Mouse (Mus musculus) limb, embryonic 15.5 days (tissue): ENCODE measurements around the gene Arhgap31. TPM values are rescaled to one million over a fixed set of nuclear protein-coding genes. Genes with fewer than 3 reads are reported as not detected.
A peak's percentile ranks its signal among the peaks of the same experiment; 100 is the strongest.

Experiments
- ATAC-seq: fragments of 200-750 bp; cut with Nextera tagmentation; 2 replicates; pipeline ENCODE4 v1.8.0; 2017; ENCODE audit warnings: low read depth, moderate TSS enrichment; ENCODE audit not compliant: insufficient number of reproducible peaks, low FRiP score, low TSS enrichment
- H3K27ac ChIP-seq: fragments of 300-500 bp; sonication (generic); 2 replicates; pipeline ENCODE4 v1.5.1; 2015; ENCODE audit warnings: moderate library complexity, mild to moderate bottlenecking, inconsistent platforms
- H3K27me3 ChIP-seq: fragments of 300-500 bp; sonication (generic); 2 replicates; pipeline ENCODE4 v1.6.1; 2015; ENCODE audit warnings: inconsistent platforms
- H3K36me3 ChIP-seq: fragments of 300-500 bp; sonication (generic); 2 replicates; pipeline ENCODE4 v1.6.1; 2015; ENCODE audit warnings: inconsistent platforms
- H3K4me1 ChIP-seq: fragments of 300-500 bp; sonication (generic); 2 replicates; pipeline ENCODE4 v1.6.1; 2015; ENCODE audit warnings: inconsistent platforms
- H3K4me2 ChIP-seq: fragments of 300-500 bp; sonication (generic); 2 replicates; pipeline ENCODE4 v1.6.1; 2015; ENCODE audit warnings: mild to moderate bottlenecking, inconsistent platforms
- H3K4me3 ChIP-seq: fragments of 300-500 bp; sonication (generic); 2 replicates; pipeline ENCODE4 v1.5.1; 2015; ENCODE audit warnings: mild to moderate bottlenecking, inconsistent platforms
- H3K9ac ChIP-seq: fragments of 300-500 bp; sonication (generic); 2 replicates; pipeline ENCODE4 v1.6.1; 2015; ENCODE audit warnings: inconsistent platforms
- H3K9me3 ChIP-seq: fragments of 300-500 bp; sonication (generic); 2 replicates; pipeline ENCODE4 v1.6.1; 2016; ENCODE audit warnings: inconsistent platforms
- WGBS: fragments of 180-500 bp; shearing (Covaris S2); methylation state at CpG from one replicate; pipeline ENCODE4 v1.1.7; 2015; 5-methylcytosine and 5-hydroxymethylcytosine counted together
- polyA plus RNA-seq: library from polyadenylated mRNA; unstranded; fragments of >200 nt; fragmentation: Nextera tagmentation; extraction: Ambion mirVana; gene quantifications from 2 replicates; pipeline ENCODE4 v1.2.1, GENCODE M21; 2015

Gene Arhgap31
- polyA plus RNA-seq, 1 experiment from 2014 or later = 16.2 TPM

- WGBS = 60% methylated on average over 16 of the region's 16 CpGs
- Histone ChIP-seq H3K27ac (peak overlapping the region; percentile 51; the same call in 1 of the 2 replicates), H3K36me3 (no peaks in the 10 kb centered on the region), H3K4me2 (no peak overlapping the region), H3K4me1 (peaks cover 32% of the 10 kb centered on the region), H3K9me3 (no peaks in the 10 kb centered on the region), H3K4me3 (no peak overlapping the region), H3K9ac (no peak overlapping the region), H3K27me3 (no peaks in the 10 kb centered on the region)
- peak; percentile 42; the same call in 1 of the 2 replicates for ATAC-seq
Observed at GRCm38 (mm10) chr16:38700392-38701162, 12.5 kb downstream of the Arhgap31 start.

- Histone ChIP-seq H3K27ac (no peak overlapping the region), H3K9ac (no peak overlapping the region), H3K9me3 (no peaks in the 10 kb centered on the region), H3K4me1 (peaks cover 22% of the 10 kb centered on the region), H3K36me3 (no peaks in the 10 kb centered on the region), H3K4me2 (no peak overlapping the region), H3K27me3 (no peaks in the 10 kb centered on the region), H3K4me3 (no peak overlapping the region)
- ATAC-seq = no peak
- 83% methylated on average over 5 of the region's 5 CpGs for WGBS
Observed at GRCm38 (mm10) chr16:38697611-38698010, 15.5 kb downstream of the Arhgap31 start.

- H3K9me3 ChIP-seq = no peaks in the 10 kb centered on the region
- no peaks in the 10 kb centered on the region for H3K27me3 ChIP-seq
- no peaks in the 10 kb centered on the region for H3K36me3 ChIP-seq
- no peak overlapping the region for H3K4me2 ChIP-seq
- H3K4me3 ChIP-seq = no peak overlapping the region
- peaks cover 10% of the 10 kb centered on the region for H3K4me1 ChIP-seq
- no peak for ATAC-seq
- no peak overlapping the region for H3K9ac ChIP-seq
- H3K27ac ChIP-seq = no peak overlapping the region
- WGBS = 74% methylated on average over 5 of the region's 5 CpGs
Observed at GRCm38 (mm10) chr16:38695557-38695956, 17.5 kb downstream of the Arhgap31 start.

- Histone ChIP-seq H3K27me3 (no peaks in the 10 kb centered on the region), H3K4me3 (no peak overlapping the region), H3K27ac (no peak overlapping the region), H3K9me3 (no peaks in the 10 kb centered on the region), H3K4me2 (no peak overlapping the region), H3K36me3 (no peaks in the 10 kb centered on the region), H3K4me1 (peaks cover 10% of the 10 kb centered on the region), H3K9ac (no peak overlapping the region)
- no peak for ATAC-seq
- WGBS = 89% methylated on average over 6 of the region's 6 CpGs
Observed at GRCm38 (mm10) chr16:38694906-38695540, 18.1 kb downstream of the Arhgap31 start.

GRCm38 (mm10) chr16:38690501-38690900 is 22.6 kb downstream of the Arhgap31 start:
- peak overlapping the region; percentile 51 for H3K27ac ChIP-seq
- no peaks in the 10 kb centered on the region for H3K27me3 ChIP-seq
- no peaks in the 10 kb centered on the region for H3K36me3 ChIP-seq
- H3K4me2 ChIP-seq = no peak overlapping the region
- no peak overlapping the region for H3K4me3 ChIP-seq
- no peak for ATAC-seq
- H3K9me3 ChIP-seq = no peaks in the 10 kb centered on the region
- WGBS = 87% methylated on average over 5 of the region's 5 CpGs
- no peak overlapping the region for H3K9ac ChIP-seq
- peaks cover 36% of the 10 kb centered on the region for H3K4me1 ChIP-seq

GRCm38 (mm10) chr16:38689786-38690185 is 23.3 kb downstream of the Arhgap31 start:
- peak overlapping the region; percentile 51 for H3K27ac ChIP-seq
- no peaks in the 10 kb centered on the region for H3K27me3 ChIP-seq
- 56% methylated on average over 10 of the region's 10 CpGs for WGBS
- H3K36me3 ChIP-seq = no peaks in the 10 kb centered on the region
- no peak overlapping the region for H3K9ac ChIP-seq
- no peak overlapping the region for H3K4me2 ChIP-seq
- peaks cover 36% of the 10 kb centered on the region for H3K4me1 ChIP-seq
- no peak overlapping the region for H3K4me3 ChIP-seq
- no peak for ATAC-seq
- no peaks in the 10 kb centered on the region for H3K9me3 ChIP-seq

GRCm38 (mm10) chr16:38688531-38689264 is 24.4 kb downstream of the Arhgap31 start:
- WGBS = 52% methylated on average over 12 of the region's 12 CpGs

GRCm38 (mm10) chr16:38687673-38688072 is 25.4 kb downstream of the Arhgap31 start:
- no peaks in the 10 kb centered on the region for H3K9me3 ChIP-seq
- peaks cover 37% of the 10 kb centered on the region for H3K4me1 ChIP-seq
- H3K4me3 ChIP-seq = no peak overlapping the region
- peak overlapping the region; percentile 17 for H3K4me2 ChIP-seq
- no peak overlapping the region for H3K9ac ChIP-seq
- H3K27ac ChIP-seq = peak overlapping the region; percentile 72
- ATAC-seq = peak; percentile 80
- H3K27me3 ChIP-seq = no peaks in the 10 kb centered on the region
- H3K36me3 ChIP-seq = no peaks in the 10 kb centered on the region
- WGBS = 22% methylated on average over 6 of the region's 6 CpGs

More at GRCm38 (mm10) chr16:38688531-38689264, 24.4 kb downstream of the Arhgap31 start:
- Histone ChIP-seq H3K4me2 (no peak overlapping the region), H3K9me3 (no peaks in the 10 kb centered on the region), H3K27ac (peak overlapping the region; percentile 72), H3K9ac (no peak overlapping the region), H3K4me1 (peaks cover 36% of the 10 kb centered on the region), H3K4me3 (no peak overlapping the region), H3K36me3 (no peaks in the 10 kb centered on the region), H3K27me3 (no peaks in the 10 kb centered on the region)
- no peak for ATAC-seq

- Histone ChIP-seq H3K27ac (no peak overlapping the region), H3K9ac (no peak overlapping the region), H3K36me3 (no peaks in the 10 kb centered on the region), H3K4me2 (no peak overlapping the region), H3K4me1 (peaks cover 28% of the 10 kb centered on the region), H3K4me3 (no peak overlapping the region), H3K27me3 (no peaks in the 10 kb centered on the region), H3K9me3 (no peaks in the 10 kb centered on the region)
- WGBS = 38% methylated on average over 7 of the region's 7 CpGs
- no peak for ATAC-seq
Observed at GRCm38 (mm10) chr16:38683094-38683493, 30.0 kb downstream of the Arhgap31 start.

GRCm38 (mm10) chr16:38681313-38681712 is 31.8 kb downstream of the Arhgap31 start:
- Histone ChIP-seq H3K4me1 (peaks cover 20% of the 10 kb centered on the region), H3K36me3 (no peaks in the 10 kb centered on the region), H3K9me3 (no peaks in the 10 kb centered on the region), H3K27me3 (no peaks in the 10 kb centered on the region), H3K4me2 (no peak overlapping the region), H3K27ac (no peak overlapping the region), H3K4me3 (no peak overlapping the region), H3K9ac (no peak overlapping the region)
- 81% methylated on average over 2 of the region's 2 CpGs for WGBS
- no peak for ATAC-seq

GRCm38 (mm10) chr16:38679431-38680021 is 33.5 kb downstream of the Arhgap31 start:
- Histone ChIP-seq H3K4me1 (peaks cover 20% of the 10 kb centered on the region), H3K9me3 (no peaks in the 10 kb centered on the region), H3K9ac (no peak overlapping the region), H3K27me3 (no peaks in the 10 kb centered on the region), H3K4me2 (peak overlapping the region; percentile 30), H3K36me3 (0 out of 2 replicates have a peak, but pooled peaks cover 3% of the 10 kb centered on the region), H3K27ac (peak overlapping the region; percentile 78), H3K4me3 (peak overlapping the region; percentile 3; the same call in 1 of the 2 replicates)
- 19% methylated on average over 12 of the region's 12 CpGs for WGBS
- ATAC-seq = no peak
